Mouse (Mus musculus): ENCODE results near the gene Amh. TPM values are rescaled to one million over a fixed set of nuclear protein-coding genes. Genes with fewer than 3 reads are reported as not detected.

The Amh gene
- 0.54 and 2.5 TPM in 2 replicates for polyA plus RNA-seq (2012; rRNA removed; ENCODE audit: low replicate concordance)

GRCm38 (mm10) chr10:80804916-80805315 lies at the start of gene Amh:
TSS of gene Amh (plus strand) at chr10:80805243.

GRCm38 (mm10) chr10:80798150-80799006 lies 6.7 kb upstream of the Amh start, which contains the start of the genes Sf3a2 and Plekhj1:
TSS of gene Sf3a2 (plus strand) at chr10:80798198.
TSS of gene Plekhj1 (minus strand) at chr10:80798626.

GRCm38 (mm10) chr10:80813366-80813765 lies 8.3 kb downstream of the Amh start, which contains the start of gene Jsrp1:
TSS of gene Jsrp1 (minus strand) at chr10:80813498.

GRCm38 (mm10) chr10:80826151-80827062 lies 21.4 kb downstream of the Amh start, which contains the start of gene Oaz1:
TSS of gene Oaz1 (plus strand) at chr10:80826656.

GRCm38 (mm10) chr10:80843931-80844547 lies 39.0 kb downstream of the Amh start, which contains the start of gene Lingo3:
TSS of gene Lingo3 (minus strand) at chr10:80844039.

GRCm38 (mm10) chr10:80854913-80855748 lies 50.1 kb downstream of the Amh start, which contains the start of the genes Lsm7 and Sppl2b:
TSS of gene Lsm7 (minus strand) at chr10:80855209.
TSS of gene Sppl2b (plus strand) at chr10:80855275.

Other genes with a start within 250 kb of the Amh start
- gene Rexo1, start 243.7 kb upstream of the Amh start, polyA plus RNA-seq (2012; rRNA removed; ENCODE audit: low replicate concordance): 50.2 and 62.3 TPM in 2 replicates
- 22.7 and 36.3 TPM in 2 replicates for gene Klf16, start 227.9 kb upstream of the Amh start, polyA plus RNA-seq (2012; rRNA removed; ENCODE audit: low replicate concordance)
- 502 and 1,087 TPM in 2 replicates for gene Abhd17a, start 214.9 kb upstream of the Amh start, polyA plus RNA-seq (2012; rRNA removed; ENCODE audit: low replicate concordance)
- gene Scamp4, start 202.4 kb upstream of the Amh start, polyA plus RNA-seq (2012; rRNA removed; ENCODE audit: low replicate concordance): 164 and 176 TPM in 2 replicates
- gene Adat3, start 202.4 kb upstream of the Amh start, polyA plus RNA-seq (2012; rRNA removed; ENCODE audit: low replicate concordance): 23.9 and 33.1 TPM in 2 replicates
- gene Gm49322, start 199.2 kb upstream of the Amh start, polyA plus RNA-seq (2012; rRNA removed; ENCODE audit: low replicate concordance): 1.7 and 2.4 TPM in 2 replicates
- gene Csnk1g2, start 182.4 kb upstream of the Amh start, polyA plus RNA-seq (2012; rRNA removed; ENCODE audit: low replicate concordance): 194 and 256 TPM in 2 replicates
- 70.9 and 83.2 TPM in 2 replicates for gene Btbd2, start 148.2 kb upstream of the Amh start, polyA plus RNA-seq (2012; rRNA removed; ENCODE audit: low replicate concordance)
- 147 TPM in 2 replicates for gene Mknk2, start 127.1 kb upstream of the Amh start, polyA plus RNA-seq (2012; rRNA removed; ENCODE audit: low replicate concordance)
- gene Mob3a, start 103.3 kb upstream of the Amh start, polyA plus RNA-seq (2012; rRNA removed; ENCODE audit: low replicate concordance): 28.1 and 37.8 TPM in 2 replicates
- 20.8 and 44.8 TPM in 2 replicates for gene Izumo4, start 103.1 kb upstream of the Amh start, polyA plus RNA-seq (2012; rRNA removed; ENCODE audit: low replicate concordance)
- 80.7 and 89.3 TPM in 2 replicates for gene Ap3d1, start 63.0 kb upstream of the Amh start, polyA plus RNA-seq (2012; rRNA removed; ENCODE audit: low replicate concordance)
- gene Dot1l, start 50.0 kb upstream of the Amh start, polyA plus RNA-seq (2012; rRNA removed; ENCODE audit: low replicate concordance): 53.5 and 58.4 TPM in 2 replicates
- gene Sf3a2, start 7.0 kb upstream of the Amh start, polyA plus RNA-seq (2012; rRNA removed; ENCODE audit: low replicate concordance): 50.6 and 68.2 TPM in 2 replicates
- 44.6 and 62.2 TPM in 2 replicates for gene Plekhj1, start 6.6 kb upstream of the Amh start, polyA plus RNA-seq (2012; rRNA removed; ENCODE audit: low replicate concordance)
- gene Jsrp1, start 8.3 kb downstream of the Amh start, polyA plus RNA-seq (2012; rRNA removed; ENCODE audit: low replicate concordance): not detected in 2 replicates
- gene Oaz1, start 21.4 kb downstream of the Amh start, polyA plus RNA-seq (2012; rRNA removed; ENCODE audit: low replicate concordance): 955 and 1,664 TPM in 2 replicates
- 0.02 and 0.07 TPM in 2 replicates for gene Lingo3, start 38.8 kb downstream of the Amh start, polyA plus RNA-seq (2012; rRNA removed; ENCODE audit: low replicate concordance)
- 89.4 and 104 TPM in 2 replicates for gene Lsm7, start 50.0 kb downstream of the Amh start, polyA plus RNA-seq (2012; rRNA removed; ENCODE audit: low replicate concordance)
- gene Sppl2b, start 50.0 kb downstream of the Amh start, polyA plus RNA-seq (2012; rRNA removed; ENCODE audit: low replicate concordance): 80.9 and 86.1 TPM in 2 replicates
- 0.78 and 3.7 TPM in 2 replicates for gene Tmprss9, start 66.6 kb downstream of the Amh start, polyA plus RNA-seq (2012; rRNA removed; ENCODE audit: low replicate concordance)
- 217 and 283 TPM in 2 replicates for gene Timm13, start 95.7 kb downstream of the Amh start, polyA plus RNA-seq (2012; rRNA removed; ENCODE audit: low replicate concordance)
- gene Lmnb2, start 113.0 kb downstream of the Amh start, polyA plus RNA-seq (2012; rRNA removed; ENCODE audit: low replicate concordance): 30.0 and 34.9 TPM in 2 replicates
- 14.8 and 34.1 TPM in 2 replicates for gene Gadd45b, start 124.8 kb downstream of the Amh start, polyA plus RNA-seq (2012; rRNA removed; ENCODE audit: low replicate concordance)
- 0.56 and 1.3 TPM in 2 replicates for gene Gng7, start 209.7 kb downstream of the Amh start, polyA plus RNA-seq (2012; rRNA removed; ENCODE audit: low replicate concordance)
- gene Diras1, start 220.4 kb downstream of the Amh start, polyA plus RNA-seq (2012; rRNA removed; ENCODE audit: low replicate concordance): 0.29 and 0.68 TPM in 2 replicates
- 26.2 and 32.8 TPM in 2 replicates for gene Slc39a3, start 232.2 kb downstream of the Amh start, polyA plus RNA-seq (2012; rRNA removed; ENCODE audit: low replicate concordance)

Measured in duodenum, adult 2 months (tissue).